Mouse (Mus musculus) intestine, embryonic 14.5 days (tissue): ENCODE data around the gene Cdr1. TPM values are rescaled to one million over a fixed set of nuclear protein-coding genes. Genes with fewer than 3 reads are reported as not detected.

Experiments used
- ATAC-seq: fragments of 200-750 bp; cut with Nextera tagmentation; replicated peaks from 2 replicates; pipeline ENCODE4 v1.8.0; 2017; ENCODE audit warnings: low read depth, moderate number of reproducible peaks, moderate TSS enrichment, moderate library complexity; ENCODE audit not compliant: low FRiP score, low TSS enrichment
- DNase-seq: peaks from one replicate; pipeline ENCODE4 v3.0.0-alpha.2; 2018; ENCODE audit warnings: low spot score
- H3K27ac ChIP-seq: fragments of 300-500 bp; sonication (generic); 2 replicates; pipeline ENCODE4 v1.5.1; 2014; ENCODE audit warnings: low read depth, mild to moderate bottlenecking, control low read depth
- H3K27me3 ChIP-seq: fragments of 300-500 bp; sonication (generic); replicated peaks from 2 replicates; pipeline ENCODE4 v1.6.1; 2014; ENCODE audit warnings: low read length, control low read depth; ENCODE audit not compliant: control insufficient read depth, insufficient read depth
- H3K36me3 ChIP-seq: fragments of 300-500 bp; sonication (generic); 2 replicates; pipeline ENCODE4 v1.6.1; 2014; ENCODE audit warnings: low read length, control low read depth; ENCODE audit not compliant: control insufficient read depth, insufficient read depth
- H3K4me1 ChIP-seq: fragments of 300-500 bp; sonication (generic); replicated peaks from 2 replicates; pipeline ENCODE4 v1.6.1; 2014; ENCODE audit warnings: low read length, control low read depth, mixed read lengths; ENCODE audit not compliant: control insufficient read depth, insufficient read depth
- H3K4me2 ChIP-seq: fragments of 300-500 bp; sonication (generic); 2 replicates; pipeline ENCODE4 v1.6.1; 2014; ENCODE audit warnings: low read length
- H3K4me3 ChIP-seq: fragments of 300-500 bp; sonication (generic); 2 replicates; pipeline ENCODE4 v1.5.1; 2014; ENCODE audit warnings: low read depth, low read length, control low read depth, mixed read lengths
- H3K9ac ChIP-seq: fragments of 300-500 bp; sonication (generic); 2 replicates; pipeline ENCODE4 v1.6.1; 2014; ENCODE audit warnings: mild to moderate bottlenecking, low read length
- H3K9me3 ChIP-seq: fragments of 300-500 bp; sonication (generic); 2 replicates; pipeline ENCODE4 v1.6.1; 2016; ENCODE audit warnings: low read length, control low read depth; ENCODE audit not compliant: control insufficient read depth
- WGBS: fragments of 180-500 bp; shearing (Covaris S2); extraction: QIAGEN DNeasy Blood & Tissue Kit; methylation state at CpG from one replicate; pipeline ENCODE4 v1.1.7; 2014; 5-methylcytosine and 5-hydroxymethylcytosine counted together
- polyA plus RNA-seq: library from polyadenylated mRNA; unstranded; fragments of >200 nt; fragmentation: Nextera tagmentation; extraction: Ambion mirVana; gene quantifications from 2 replicates; pipeline ENCODE4 v1.2.1, GENCODE M21; 2014

The Cdr1 gene
- 0.13 and 0.32 TPM in 2 replicates for polyA plus RNA-seq

- no peak within 1 kb of the TSS for H3K9ac ChIP-seq
- no peaks in the 10 kb centered on the region for H3K4me1 ChIP-seq
- H3K36me3 ChIP-seq: no peaks in the 10 kb centered on the region
- no peaks in the 10 kb centered on the region for H3K27me3 ChIP-seq
- peaks cover 13% of the 10 kb centered on the region; the same call in 1 of the 2 replicates for H3K9me3 ChIP-seq
- WGBS: 96% methylated on average over 6 of the region's 6 CpGs
- DNase-seq (no peak), ATAC-seq (no peak)
- H3K4me3 ChIP-seq: no peak within 1 kb of the TSS
- no peak within 1 kb of the TSS for H3K27ac ChIP-seq
- no peak within 1 kb of the TSS for H3K4me2 ChIP-seq
Observed at GRCm38 (mm10) chrX:61185458-61185857, at the start of gene Cdr1. TSS of gene Cdr1 (minus strand) at chrX:61185558.

GRCm38 (mm10) chrX:61185869-61186268, 511 bp upstream of the Cdr1 start:
- Histone ChIP-seq H3K27ac (no peak overlapping the region), H3K4me2 (no peak overlapping the region), H3K9ac (no peak overlapping the region), H3K4me3 (no peak overlapping the region), H3K9me3 (peaks cover 13% of the 10 kb centered on the region; the same call in 1 of the 2 replicates), H3K27me3 (no peaks in the 10 kb centered on the region), H3K36me3 (no peaks in the 10 kb centered on the region), H3K4me1 (no peaks in the 10 kb centered on the region)
- no peak for DNase-seq
- 93% methylated on average over 6 of the region's 6 CpGs for WGBS
- ATAC-seq: no peak

- ATAC-seq (no peak), DNase-seq (no peak)
- H3K27ac ChIP-seq: no peak overlapping the region
- no peaks in the 10 kb centered on the region for H3K9me3 ChIP-seq
- no peaks in the 10 kb centered on the region for H3K36me3 ChIP-seq
- H3K9ac ChIP-seq: no peak overlapping the region
- no peak overlapping the region for H3K4me3 ChIP-seq
- H3K27me3 ChIP-seq: no peaks in the 10 kb centered on the region
- H3K4me2 ChIP-seq: no peak overlapping the region
- 35% methylated on average over 2 of the region's 2 CpGs for WGBS
- no peaks in the 10 kb centered on the region for H3K4me1 ChIP-seq
Observed at GRCm38 (mm10) chrX:61166519-61166918, 18.8 kb downstream of the Cdr1 start.

GRCm38 (mm10) chrX:61161249-61161648, 24.1 kb downstream of the Cdr1 start:
- WGBS: 70% methylated on average over 2 of the region's 2 CpGs
- no peak overlapping the region for H3K27ac ChIP-seq
- ATAC-seq (no peak), DNase-seq (no peak)
- no peaks in the 10 kb centered on the region for H3K27me3 ChIP-seq
- H3K4me1 ChIP-seq: no peaks in the 10 kb centered on the region
- H3K36me3 ChIP-seq: no peaks in the 10 kb centered on the region
- H3K4me2 ChIP-seq: no peak overlapping the region
- no peak overlapping the region for H3K4me3 ChIP-seq
- no peak overlapping the region for H3K9ac ChIP-seq
- no peaks in the 10 kb centered on the region for H3K9me3 ChIP-seq

GRCm38 (mm10) chrX:61154657-61155256, 30.6 kb downstream of the Cdr1 start:
- ATAC-seq (no peak), DNase-seq (no peak)
- no peak overlapping the region for H3K27ac ChIP-seq
- no peak overlapping the region for H3K4me3 ChIP-seq
- H3K4me2 ChIP-seq: no peak overlapping the region
- H3K27me3 ChIP-seq: no peaks in the 10 kb centered on the region
- H3K36me3 ChIP-seq: no peaks in the 10 kb centered on the region
- no peak overlapping the region for H3K9ac ChIP-seq
- no peaks in the 10 kb centered on the region for H3K4me1 ChIP-seq
- WGBS: 84% methylated on average over 1 of the region's 1 CpGs
- no peaks in the 10 kb centered on the region for H3K9me3 ChIP-seq

GRCm38 (mm10) chrX:61154246-61154645, 31.1 kb downstream of the Cdr1 start:
- H3K36me3 ChIP-seq: no peaks in the 10 kb centered on the region
- no peak overlapping the region for H3K9ac ChIP-seq
- H3K9me3 ChIP-seq: no peaks in the 10 kb centered on the region
- H3K4me3 ChIP-seq: no peak overlapping the region
- WGBS: 82% methylated on average over 3 of the region's 3 CpGs
- ATAC-seq (no peak), DNase-seq (no peak)
- H3K4me2 ChIP-seq: no peak overlapping the region
- no peaks in the 10 kb centered on the region for H3K27me3 ChIP-seq
- no peaks in the 10 kb centered on the region for H3K4me1 ChIP-seq
- H3K27ac ChIP-seq: no peak overlapping the region

- H3K4me3 ChIP-seq: no peak overlapping the region
- no peak overlapping the region for H3K4me2 ChIP-seq
- no peaks in the 10 kb centered on the region for H3K27me3 ChIP-seq
- H3K27ac ChIP-seq: no peak overlapping the region
- WGBS: 30% methylated on average over 2 of the region's 2 CpGs
- no peak for DNase-seq
- no peaks in the 10 kb centered on the region for H3K4me1 ChIP-seq
- H3K9ac ChIP-seq: no peak overlapping the region
- H3K9me3 ChIP-seq: no peaks in the 10 kb centered on the region
- no peak for ATAC-seq
- H3K36me3 ChIP-seq: no peaks in the 10 kb centered on the region
Observed at GRCm38 (mm10) chrX:61146569-61146968, 38.8 kb downstream of the Cdr1 start.

- Histone ChIP-seq H3K27me3 (no peaks in the 10 kb centered on the region), H3K27ac (no peak overlapping the region), H3K4me1 (no peaks in the 10 kb centered on the region), H3K9me3 (no peaks in the 10 kb centered on the region), H3K4me3 (no peak overlapping the region), H3K9ac (no peak overlapping the region), H3K4me2 (no peak overlapping the region), H3K36me3 (no peaks in the 10 kb centered on the region)
- WGBS: 76% methylated on average over 2 of the region's 2 CpGs
- ATAC-seq: no peak
- no peak for DNase-seq
Observed at GRCm38 (mm10) chrX:61145416-61145815, 39.9 kb downstream of the Cdr1 start.

- no peak for ATAC-seq
- no peaks in the 10 kb centered on the region for H3K36me3 ChIP-seq
Observed at GRCm38 (mm10) chrX:61134592-61134991, 50.8 kb downstream of the Cdr1 start.

More at GRCm38 (mm10) chrX:61134592-61134991, 50.8 kb downstream of the Cdr1 start:
- H3K27ac ChIP-seq: no peak overlapping the region
- no peaks in the 10 kb centered on the region for H3K27me3 ChIP-seq
- DNase-seq: no peak
- H3K4me3 ChIP-seq: no peak overlapping the region
- no peak overlapping the region for H3K9ac ChIP-seq
- no peaks in the 10 kb centered on the region for H3K4me1 ChIP-seq
- H3K9me3 ChIP-seq: no peaks in the 10 kb centered on the region
- no peak overlapping the region for H3K4me2 ChIP-seq
- WGBS: 70% methylated on average over 4 of the region's 4 CpGs
